Mouse (Mus musculus) stomach, embryonic 14.5 days (tissue): ENCODE measurements around the gene Ticam1. TPM values are rescaled to one million over a fixed set of nuclear protein-coding genes. Genes with fewer than 3 reads are reported as not detected.
A peak's percentile ranks its signal among the peaks of the same experiment; 100 is the strongest.

Experiments
- ATAC-seq: fragments of 200-750 bp; cut with Nextera tagmentation; 2 replicates; pipeline ENCODE4 v1.8.0; 2017; ENCODE audit warnings: low read depth, moderate TSS enrichment; ENCODE audit not compliant: insufficient number of reproducible peaks, insufficient read depth, low FRiP score
- H3K27ac ChIP-seq: fragments of 300-500 bp; sonication (generic); 2 replicates; pipeline ENCODE4 v1.5.1; 2014; ENCODE audit warnings: mild to moderate bottlenecking, low read length, moderate library complexity, mixed read lengths
- H3K27me3 ChIP-seq: fragments of 300-500 bp; sonication (generic); 2 replicates; pipeline ENCODE4 v1.6.1; 2014; ENCODE audit warnings: low read length, control low read depth, mixed read lengths; ENCODE audit not compliant: control insufficient read depth, insufficient read depth
- H3K36me3 ChIP-seq: fragments of 300-500 bp; sonication (generic); 2 replicates; pipeline ENCODE4 v1.6.1; 2014; ENCODE audit warnings: mild to moderate bottlenecking, control low read depth, low read length, moderate library complexity, mixed read lengths; ENCODE audit not compliant: control insufficient read depth, insufficient read depth
- H3K4me1 ChIP-seq: fragments of 300-500 bp; sonication (generic); 2 replicates; pipeline ENCODE4 v1.6.1; 2014; ENCODE audit warnings: low read length, control low read depth, mixed read lengths; ENCODE audit not compliant: control insufficient read depth, insufficient read depth
- H3K4me2 ChIP-seq: fragments of 300-500 bp; sonication (generic); replicated peaks from 2 replicates; pipeline ENCODE4 v1.6.1; 2014; ENCODE audit warnings: low read depth, low read length, control low read depth
- H3K4me3 ChIP-seq: fragments of 300-500 bp; sonication (generic); 2 replicates; pipeline ENCODE4 v1.5.1; 2014; ENCODE audit warnings: low read depth, low read length, control low read depth
- H3K9ac ChIP-seq: fragments of 300-500 bp; sonication (generic); replicated peaks from 2 replicates; pipeline ENCODE4 v1.6.1; 2014; ENCODE audit warnings: low read depth, mild to moderate bottlenecking, control low read depth, low read length, moderate library complexity, mixed read lengths
- H3K9me3 ChIP-seq: fragments of 300-500 bp; sonication (generic); 2 replicates; pipeline ENCODE4 v1.6.1; 2016; ENCODE audit warnings: low read depth, low read length, control low read depth; ENCODE audit not compliant: control insufficient read depth
- WGBS: fragments of 180-500 bp; shearing (Covaris S2); extraction: QIAGEN DNeasy Blood & Tissue Kit; methylation state at CpG from one replicate; pipeline ENCODE4 v1.1.7; 2014; 5-methylcytosine and 5-hydroxymethylcytosine counted together
- polyA plus RNA-seq: library from polyadenylated mRNA; unstranded; fragments of >200 nt; fragmentation: Nextera tagmentation; extraction: Ambion mirVana; gene quantifications from 2 replicates; pipeline ENCODE4 v1.2.1, GENCODE M21; 2014

Ticam1 gene
- polyA plus RNA-seq, 1 experiment from 2014 or later: 7.0 TPM

DNA sequence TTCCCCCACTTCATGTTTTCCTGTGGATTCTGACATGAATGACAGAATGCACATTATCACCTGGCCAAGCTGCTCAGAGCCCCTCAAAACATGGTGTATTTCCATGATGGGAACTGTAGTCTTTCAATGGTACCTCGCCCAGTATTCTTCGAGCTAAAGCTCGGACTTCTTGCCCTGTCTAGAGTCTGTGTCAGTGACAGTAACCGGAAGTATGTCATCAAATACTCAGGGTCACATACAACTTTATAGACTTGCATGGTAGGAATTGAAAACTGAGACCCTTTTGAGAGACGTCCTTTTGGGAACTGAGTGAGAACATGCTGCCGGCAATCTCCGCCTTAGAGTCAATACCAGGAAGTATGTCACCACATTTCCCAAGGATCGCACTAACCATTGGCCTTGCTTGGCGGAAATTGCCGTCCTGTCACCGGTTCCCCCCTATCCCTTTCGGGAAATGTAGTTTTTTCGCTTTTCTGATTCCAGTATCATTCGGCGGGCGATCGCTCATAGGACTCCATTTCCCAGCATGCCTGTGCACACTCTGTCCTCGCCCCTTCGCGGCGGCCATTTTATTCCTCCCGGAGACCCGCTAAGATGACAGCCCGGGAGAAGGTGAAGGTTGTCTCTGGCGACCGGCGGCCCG, 20.2 kb downstream of the Ticam1 start, which contains the start of gene Fem1a:
Gene Fem1a, plus strand, starts transcription at position 572 of the 643 bp plus-strand sequence.
- H3K4me3 ChIP-seq: peak within 1 kb of the TSS; percentile 65
- peak within 1 kb of the TSS; percentile 48 for H3K9ac ChIP-seq
- peak within 1 kb of the TSS; percentile 88 for H3K27ac ChIP-seq
- no peaks in the 10 kb centered on the region for H3K27me3 ChIP-seq
- peak; percentile 91 for ATAC-seq
- H3K36me3 ChIP-seq: peaks cover 30% of the 10 kb centered on the region
- WGBS: 0% methylated on average over 28 of the region's 28 CpGs
- H3K4me2 ChIP-seq: peak within 1 kb of the TSS; percentile 88
- H3K4me1 ChIP-seq: peaks cover 15% of the 10 kb centered on the region; the same call in 1 of the 2 replicates
- H3K9me3 ChIP-seq: no peaks in the 10 kb centered on the region

DNA sequence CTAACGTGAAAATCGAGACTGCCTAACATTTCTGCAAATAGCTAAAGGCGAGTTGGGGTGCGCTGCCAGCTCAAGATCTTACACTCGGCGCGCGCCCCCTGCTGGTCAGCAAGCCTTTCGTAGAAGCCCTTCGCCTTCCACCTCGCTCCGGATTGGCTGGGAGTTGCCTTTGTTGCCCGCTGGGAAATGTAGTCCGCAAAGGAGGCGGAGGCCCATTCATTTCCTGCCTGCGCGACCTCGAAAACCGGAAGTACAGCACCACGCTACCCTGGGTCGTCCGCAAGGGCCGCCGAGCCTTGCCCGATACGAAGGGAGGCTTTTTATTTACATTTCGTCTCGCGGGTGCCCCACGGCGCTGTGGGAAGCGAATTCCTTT, 20.7 kb downstream of the Ticam1 start:
- H3K9ac ChIP-seq: 0 out of 2 replicates have a peak overlapping the region, but pooled peaks have one; percentile 34
- peak overlapping the region; percentile 88 for H3K4me2 ChIP-seq
- H3K9me3 ChIP-seq: no peaks in the 10 kb centered on the region
- peak overlapping the region; percentile 88 for H3K27ac ChIP-seq
- no peaks in the 10 kb centered on the region for H3K27me3 ChIP-seq
- peaks cover 25% of the 10 kb centered on the region for H3K36me3 ChIP-seq
- WGBS: under 1% methylated on average over 32 of the region's 32 CpGs
- peak; percentile 92 for ATAC-seq
- H3K4me1 ChIP-seq: peaks cover 15% of the 10 kb centered on the region; the same call in 1 of the 2 replicates
- H3K4me3 ChIP-seq: peak overlapping the region; percentile 65

DNA sequence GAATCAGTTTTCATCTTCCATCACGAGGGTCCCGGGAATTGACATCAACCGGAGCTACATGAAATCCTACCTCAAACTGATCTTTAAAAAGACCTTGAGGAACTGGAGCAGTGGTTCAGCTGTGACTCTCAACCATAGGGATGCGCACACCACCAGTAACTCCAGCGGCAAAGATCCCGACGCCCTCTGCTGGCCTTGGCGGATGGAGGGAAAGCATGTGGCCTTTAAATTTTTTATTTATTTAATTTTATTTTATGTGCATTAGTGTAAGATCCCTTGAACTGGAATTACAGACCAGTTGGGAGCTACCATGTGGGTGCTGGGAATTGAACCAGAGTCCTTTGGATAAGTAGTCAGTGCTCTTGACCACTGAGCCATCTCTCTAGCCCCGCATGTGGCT, 21.2 kb downstream of the Ticam1 start:
- Histone ChIP-seq H3K27me3 (no peaks in the 10 kb centered on the region), H3K9me3 (no peaks in the 10 kb centered on the region), H3K4me2 (peak overlapping the region; percentile 23), H3K4me3 (no peak overlapping the region; the same call in 1 of the 2 replicates), H3K27ac (peak overlapping the region; percentile 53), H3K9ac (no peak overlapping the region), H3K4me1 (peaks cover 15% of the 10 kb centered on the region; the same call in 1 of the 2 replicates), H3K36me3 (peaks cover 22% of the 10 kb centered on the region)
- no peak; the same call in 1 of the 2 replicates for ATAC-seq
- 17% methylated on average over 9 of the region's 9 CpGs for WGBS

DNA sequence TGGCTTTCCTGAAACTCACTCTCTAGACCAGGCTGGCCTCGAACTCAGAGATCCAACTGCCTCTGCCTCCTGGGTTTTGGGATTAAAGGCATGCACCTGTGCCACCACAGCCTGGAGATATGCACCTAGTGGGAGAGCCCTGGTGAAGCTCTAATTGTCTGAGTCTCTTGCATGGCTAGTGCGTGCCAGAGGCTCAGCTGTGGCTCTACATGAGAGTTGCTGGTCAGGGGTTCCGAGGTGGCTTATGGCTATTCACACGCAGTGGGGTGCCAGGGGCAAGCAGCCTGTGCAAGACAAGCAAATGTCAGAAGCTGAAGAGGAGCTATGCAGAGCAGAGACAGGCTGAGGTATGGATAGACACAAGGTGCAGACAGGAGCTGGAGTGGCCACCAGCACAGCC, 21.9 kb downstream of the Ticam1 start:
- WGBS: 78% methylated on average over 4 of the region's 4 CpGs

DNA sequence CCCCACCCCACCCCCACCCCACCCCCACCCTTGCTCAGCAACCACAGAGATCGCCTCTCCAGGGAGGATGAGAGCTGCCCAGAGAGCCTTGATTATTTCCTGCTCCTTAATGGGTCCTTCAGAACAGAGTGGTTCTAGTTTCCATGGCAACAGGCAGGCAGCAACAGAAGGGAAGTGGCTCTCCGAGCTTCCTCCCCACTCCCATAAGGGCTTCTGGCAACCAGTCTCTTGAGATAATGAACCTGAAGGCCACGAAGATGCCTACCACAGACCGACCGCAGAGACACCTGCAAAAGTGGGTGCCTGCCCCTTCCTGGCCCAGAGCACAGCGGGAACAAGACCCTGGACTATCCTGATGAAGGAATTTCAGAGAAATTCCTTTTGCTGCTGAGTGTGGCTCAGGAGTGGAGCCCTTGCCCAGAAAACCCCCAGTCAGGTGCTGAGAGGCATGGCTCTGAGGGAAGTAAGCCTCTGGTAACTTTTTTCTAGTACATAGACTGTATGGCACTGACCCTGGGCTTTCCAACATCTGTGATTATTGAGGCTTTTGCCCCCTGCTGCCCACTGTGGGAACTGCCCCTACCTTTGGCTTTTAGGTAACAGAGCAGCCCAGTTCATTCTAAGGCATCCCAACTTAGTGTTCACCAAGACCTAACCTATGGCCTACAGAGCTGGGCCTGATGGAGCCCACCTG, 25.3 kb downstream of the Ticam1 start:
- H3K27ac ChIP-seq: peak overlapping the region; percentile 13; the same call in 1 of the 2 replicates
- H3K4me2 ChIP-seq: no peak overlapping the region
- ATAC-seq: no peak
- no peaks in the 10 kb centered on the region for H3K4me1 ChIP-seq
- H3K4me3 ChIP-seq: no peak overlapping the region
- no peaks in the 10 kb centered on the region for H3K36me3 ChIP-seq
- 19% methylated on average over 6 of the region's 6 CpGs for WGBS
- no peak overlapping the region for H3K9ac ChIP-seq
- H3K9me3 ChIP-seq: no peaks in the 10 kb centered on the region
- H3K27me3 ChIP-seq: no peaks in the 10 kb centered on the region

More for the DNA sequence above, 21.9 kb downstream of the Ticam1 start:
- Histone ChIP-seq H3K27me3 (no peaks in the 10 kb centered on the region), H3K27ac (no peak overlapping the region), H3K9me3 (no peaks in the 10 kb centered on the region), H3K4me1 (peaks cover 14% of the 10 kb centered on the region; the same call in 1 of the 2 replicates), H3K4me2 (no peak overlapping the region), H3K36me3 (peaks cover 14% of the 10 kb centered on the region), H3K4me3 (no peak overlapping the region), H3K9ac (no peak overlapping the region)
- no peak for ATAC-seq

DNA sequence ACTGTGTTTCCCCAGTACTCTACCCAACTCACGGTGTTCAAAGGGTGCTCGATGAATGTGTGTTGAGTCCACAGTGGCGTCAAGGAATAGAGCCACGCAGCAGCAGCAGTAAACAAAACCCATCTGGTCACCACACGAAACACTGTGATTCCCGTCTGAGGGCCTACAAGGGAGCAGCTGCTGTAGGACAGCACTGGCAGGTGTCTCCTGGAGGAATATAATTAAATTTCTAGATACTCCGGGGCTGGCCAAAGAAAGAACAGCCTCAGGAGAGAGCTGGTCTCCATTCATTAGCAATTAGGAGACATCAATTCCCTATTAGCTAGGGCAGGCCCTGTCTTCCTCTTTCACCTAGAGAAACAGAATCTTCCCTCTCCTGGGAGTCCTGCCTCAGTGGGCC, 31.0 kb downstream of the Ticam1 start:
- Histone ChIP-seq H3K36me3 (no peaks in the 10 kb centered on the region), H3K27me3 (no peaks in the 10 kb centered on the region), H3K27ac (no peak overlapping the region), H3K4me1 (no peaks in the 10 kb centered on the region), H3K9me3 (no peaks in the 10 kb centered on the region), H3K4me2 (no peak overlapping the region), H3K4me3 (no peak overlapping the region), H3K9ac (no peak overlapping the region)
- 56% methylated on average over 7 of the region's 7 CpGs for WGBS
- no peak for ATAC-seq

DNA sequence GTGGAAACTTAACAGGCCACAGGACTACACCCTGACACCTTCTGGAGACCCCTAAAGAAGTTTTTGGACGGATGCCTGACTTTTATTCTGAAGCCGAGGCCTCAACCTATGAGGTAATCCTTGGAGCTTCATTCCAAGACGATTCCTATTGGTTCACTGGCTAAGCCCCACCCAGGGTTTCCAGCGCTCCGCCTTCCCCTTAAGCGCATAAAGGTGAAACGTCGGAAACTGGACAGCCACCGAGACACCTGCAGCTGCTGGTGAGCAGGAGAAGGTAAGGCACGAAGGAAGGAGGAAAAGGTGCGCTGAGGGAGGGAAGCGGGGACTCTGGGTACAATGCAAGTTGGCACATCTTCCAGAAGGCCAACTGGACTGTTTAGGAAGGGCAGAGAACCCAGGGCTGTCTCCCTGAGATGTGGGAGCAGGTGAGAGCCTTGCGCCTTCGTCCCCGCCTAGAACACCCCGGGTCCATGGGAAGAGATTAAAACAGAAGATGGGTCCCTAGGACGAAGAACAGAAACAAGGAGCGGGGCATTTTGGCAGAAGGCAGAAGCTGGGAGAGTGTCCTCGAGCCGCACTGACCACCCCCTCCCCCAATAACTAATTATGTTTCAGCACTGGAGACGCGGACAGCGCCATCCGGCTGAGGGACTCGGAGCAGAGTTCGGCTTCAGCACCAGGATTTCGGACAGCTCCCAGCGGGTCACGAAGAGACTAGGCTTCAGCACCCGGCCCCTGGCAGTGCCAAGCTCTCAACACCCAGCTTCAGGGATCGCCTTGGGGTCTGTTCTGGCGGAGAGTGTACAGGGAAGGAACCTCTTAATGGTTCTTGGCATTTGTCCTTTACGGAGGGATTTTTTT, 34.8 kb downstream of the Ticam1 start:
- H3K4me1 ChIP-seq: no peaks in the 10 kb centered on the region
- peak; percentile 65; the same call in 1 of the 2 replicates for ATAC-seq
- H3K9ac ChIP-seq: no peak overlapping the region
- H3K9me3 ChIP-seq: no peaks in the 10 kb centered on the region
- H3K27me3 ChIP-seq: no peaks in the 10 kb centered on the region
- no peak overlapping the region for H3K4me3 ChIP-seq
- no peaks in the 10 kb centered on the region for H3K36me3 ChIP-seq
- H3K27ac ChIP-seq: no peak overlapping the region
- under 1% methylated on average over 33 of the region's 33 CpGs for WGBS
- H3K4me2 ChIP-seq: no peak overlapping the region

DNA sequence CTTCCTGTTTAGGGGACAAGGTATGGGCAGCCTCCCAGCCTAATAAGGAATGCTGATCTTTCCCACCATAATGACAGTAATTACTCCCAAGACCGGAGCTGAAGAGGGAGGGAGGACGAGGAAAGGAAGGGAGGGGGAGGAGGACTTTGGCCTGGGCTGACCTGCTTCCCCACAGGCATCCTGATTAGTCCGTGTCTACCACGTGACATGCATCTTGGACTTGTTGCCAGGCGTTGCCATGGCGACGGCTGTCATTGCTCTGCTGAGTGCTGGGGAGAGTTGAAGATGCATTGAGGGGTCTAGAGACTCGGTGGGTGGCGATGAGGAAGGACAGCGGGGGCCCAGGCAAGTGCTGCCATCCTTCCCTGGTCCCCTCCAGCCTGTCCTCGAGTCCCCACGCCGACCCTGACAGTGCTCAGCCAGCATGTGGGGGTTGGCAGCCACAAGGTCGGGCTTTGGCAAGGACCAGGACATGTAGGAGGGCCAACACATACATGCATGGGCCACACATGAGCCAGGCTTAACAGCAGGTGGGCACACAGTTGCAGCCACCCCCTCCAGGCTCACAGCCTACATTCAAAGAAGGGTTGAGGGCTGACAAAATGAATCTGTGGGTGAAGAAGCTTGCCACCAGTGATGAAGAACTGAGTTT, 42.6 kb downstream of the Ticam1 start:
- Histone ChIP-seq H3K36me3 (no peaks in the 10 kb centered on the region), H3K27me3 (no peaks in the 10 kb centered on the region), H3K27ac (no peak overlapping the region), H3K9ac (no peak overlapping the region), H3K4me3 (no peak overlapping the region), H3K4me2 (no peak overlapping the region), H3K4me1 (no peaks in the 10 kb centered on the region), H3K9me3 (no peaks in the 10 kb centered on the region)
- ATAC-seq: peak; percentile 84; the same call in 1 of the 2 replicates
- WGBS: 2% methylated on average over 14 of the region's 14 CpGs
